Comparison of ENCODE assay signal across 18 mouse cellular contexts in genomic region chr11:43451322-43451721, GRCm38 (mm10). TPM values are rescaled to one million over a fixed set of nuclear protein-coding genes. Genes with fewer than 3 reads are reported as not detected.
DNase-seq lines count a peak whose midpoint lies in the region; ATAC-seq and TF ChIP-seq lines count a peak whose summit lies in the region.
"Had no signal": no experiment of that assay in that cellular context is flagged by ENCODE, and none has a peak within 500 bp of the region (broad histone marks: within the 10 kb centered on the region; RNA-seq: fewer than 3 reads in every experiment).

No protein-coding gene starts in this region.

- peaks cover 21% of the 10 kb centered on the region for H3K4me1 ChIP-seq in bone marrow macrophage, adult 2 months (ENCODE audit: control insufficient read depth, insufficient read depth, low read length)
- H3K4me1 ChIP-seq: embryonic facial prominence, embryonic 12.5 days; forebrain, embryonic 15.5 days; heart, embryonic 15.5 days; hindbrain, embryonic 15.5 days had no signal

- no peak overlapping the region for H3K4me3 ChIP-seq in bone marrow macrophage, adult 2 months (ENCODE audit: insufficient read depth, low read length)
- H3K4me3 ChIP-seq: embryonic facial prominence, embryonic 12.5 days; forebrain, embryonic 15.5 days; heart, adult 2 months; heart, embryonic 15.5 days; hindbrain, embryonic 15.5 days had no signal

- no peak for TF ChIP-seq POLR2A in bone marrow macrophage, adult 2 months (IDR thresholded peaks at IDR 0.05; ENCODE audit: borderline replicate concordance, low read depth, low read length)

- no peak for TF ChIP-seq CTCF in bone marrow macrophage, adult 2 months (IDR thresholded peaks at IDR 0.05; ENCODE audit: low read depth, low read length)

- peak overlapping the region; percentile 28 for H3K27ac ChIP-seq in bone marrow macrophage, adult 2 months (ENCODE audit: insufficient read depth, low read depth, low read length)
- H3K27ac ChIP-seq: embryonic facial prominence, embryonic 12.5 days; forebrain, embryonic 15.5 days; heart, adult 2 months; heart, embryonic 15.5 days; hindbrain, embryonic 15.5 days had no signal

- peak; percentile 1 for DNase-seq in thymus, postnatal 14 days
- DNase-seq in thymus, postnatal 0 days (ENCODE audit: low spot score): no peak
- DNase-seq in kidney, postnatal 10 days: no peak
- DNase-seq in thymus, postnatal 36 days: no peak
- DNase-seq: adrenal gland, adult 2 months; adrenal gland, postnatal 25 days; cerebellum, adult 2 months; cerebellum, postnatal 10 days; gastrocnemius, postnatal 36 days; heart, adult 2 months had no signal

- peak; percentile 54 for ATAC-seq in megakaryocyte, adult 5-6 weeks (ENCODE audit: poor library complexity, severe bottlenecking)
- ATAC-seq: forebrain, embryonic 15.5 days; Patski had no signal

RNA-seq across cellular contexts. Expression of gene Slu7, which starts 17.8 kb away (rescaled TPM):
- polyA plus RNA-seq in thymus, postnatal 0 days (2015; fragmentation: Nextera tagmentation; extraction: Ambion mirVana): 66.2 and 71.7 TPM in 2 replicates
- polyA plus RNA-seq in bone marrow macrophage, adult 2 months (2012; ENCODE audit: insufficient read depth, insufficient read length, missing spikeins): 65.4 and 68.9 TPM in 2 replicates
- total RNA-seq in megakaryocyte, adult 5-6 weeks (2015): 25.9 and 36.3 TPM in 2 replicates
- 74.2 and 77.7 TPM in 2 replicates for total RNA-seq in megakaryocyte, adult 5-6 weeks (2017)

RNA-seq across cellular contexts. Expression of gene C1qtnf2, which starts 22.8 kb away (rescaled TPM):
- 5.3 and 5.6 TPM in 2 replicates for polyA plus RNA-seq in thymus, postnatal 0 days (2015; fragmentation: Nextera tagmentation; extraction: Ambion mirVana)
- not detected in 2 replicates for polyA plus RNA-seq in bone marrow macrophage, adult 2 months (2012; ENCODE audit: insufficient read depth, insufficient read length, missing spikeins)
- total RNA-seq in megakaryocyte, adult 5-6 weeks (2015): not detected in 2 replicates
- total RNA-seq in megakaryocyte, adult 5-6 weeks (2017): not detected in 2 replicates
- total RNA-seq: ES-E14 had no signal
- polyA plus RNA-seq: Patski had no signal

RNA-seq across cellular contexts. Expression of gene Pttg1, which starts 25.3 kb away (rescaled TPM):
- 112 and 114 TPM in 2 replicates for polyA plus RNA-seq in thymus, postnatal 0 days (2015; fragmentation: Nextera tagmentation; extraction: Ambion mirVana)
- 60.1 and 81.7 TPM in 2 replicates for polyA plus RNA-seq in bone marrow macrophage, adult 2 months (2012; ENCODE audit: insufficient read depth, insufficient read length, missing spikeins)
- 49.1 and 49.6 TPM in 2 replicates for total RNA-seq in megakaryocyte, adult 5-6 weeks (2015)
- total RNA-seq in megakaryocyte, adult 5-6 weeks (2017): 40.5 and 44.4 TPM in 2 replicates
